Mouse (Mus musculus): ENCODE data around the gene Capn5.

Gene Capn5

GRCm38 (mm10) chr7:98186637-98187036, 8.6 kb upstream of the Capn5 start:
- POLR2A ChIA-PET, result interaction anchor here in 2 of 4 experiments (1.2 to 5.5 kb wide), 3 partner anchors 9 to 399 kb away, joined by 3 to 21 read pairs (median 7); partner anchors contain the start of gene Capn5 (in 1 of the 2)
- CTCF ChIA-PET, result interaction anchor here in 2 of 4 experiments (1.1 to 1.3 kb wide), 2 partner anchors 46 to 61 kb away, joined by 3 read pairs; no protein-coding TSS in a partner anchor

- ChIA-PET CTCF (interaction anchor here in 1 of 4 experiments (1.2 kb wide), 1 partner anchor 30 kb away, joined by 5 read pairs; no protein-coding TSS in a partner anchor), POLR2A (no interaction called here)
Measured at GRCm38 (mm10) chr7:98185326-98185725, 7.3 kb upstream of the Capn5 start.

GRCm38 (mm10) chr7:98178560-98179231, 622 bp upstream of the Capn5 start:
- ChIA-PET CTCF (interaction anchor here (0.6 to 1.2 kb wide), 7 partner anchors 11 to 322 kb away, joined by 3 to 8 read pairs (median 3); no protein-coding TSS in a partner anchor), POLR2A (interaction anchor here in 3 of 4 experiments (0.6 to 4.6 kb wide), 9 partner anchors 9 to 183 kb away, joined by 3 to 25 read pairs (median 11); partner anchors contain the start of gene Tsku (in 1 of the 3))

- POLR2A ChIA-PET, result interaction anchor here (0.6 to 4.6 kb wide), 12 partner anchors 10 to 1357 kb away, joined by 3 to 25 read pairs (median 8); no protein-coding TSS in a partner anchor
- CTCF ChIA-PET, result interaction anchor here (0.6 to 2.0 kb wide), 13 partner anchors 11 to 171 kb away, joined by 3 to 11 read pairs (median 4); no protein-coding TSS in a partner anchor
Measured at GRCm38 (mm10) chr7:98177566-98177928, 527 bp downstream of the Capn5 start.

- POLR2A ChIA-PET, result interaction anchor here in 3 of 4 experiments (0.5 to 4.6 kb wide), 14 partner anchors 9 to 1964 kb away, joined by 3 to 25 read pairs (median 6); no protein-coding TSS in a partner anchor
Measured at GRCm38 (mm10) chr7:98177071-98177485, 996 bp downstream of the Capn5 start.

GRCm38 (mm10) chr7:98176322-98177070, 1.6 kb downstream of the Capn5 start:
- ChIA-PET POLR2A (interaction anchor here in 3 of 4 experiments (0.5 to 4.6 kb wide), 13 partner anchors 9 to 1963 kb away, joined by 3 to 25 read pairs (median 6); no protein-coding TSS in a partner anchor), CTCF (interaction anchor here (0.6 to 2.0 kb wide), 9 partner anchors 10 to 26 kb away, joined by 3 to 11 read pairs (median 3); no protein-coding TSS in a partner anchor)

More at GRCm38 (mm10) chr7:98177071-98177485, 996 bp downstream of the Capn5 start:
- CTCF ChIA-PET, result interaction anchor here (0.6 to 2.0 kb wide), 16 partner anchors 10 to 171 kb away, joined by 3 to 11 read pairs (median 4); no protein-coding TSS in a partner anchor

- ChIA-PET CTCF (interaction anchor here in 1 of 4 experiments (0.5 kb wide), 1 partner anchor 69 kb away, joined by 3 read pairs; no protein-coding TSS in a partner anchor), POLR2A (interaction anchor here in 2 of 4 experiments (0.6 to 5.4 kb wide), 5 partner anchors 9 to 34 kb away, joined by 3 to 39 read pairs (median 3); no protein-coding TSS in a partner anchor)
Measured at GRCm38 (mm10) chr7:98174883-98175755, 3.0 kb downstream of the Capn5 start.

- CTCF ChIA-PET, result interaction anchor here (0.5 to 1.3 kb wide), 7 partner anchors 15 to 185 kb away, joined by 3 to 10 read pairs (median 3); no protein-coding TSS in a partner anchor
- POLR2A ChIA-PET, result interaction anchor here in 3 of 4 experiments (0.5 to 5.4 kb wide), 8 partner anchors 9 to 136 kb away, joined by 3 to 39 read pairs (median 3); no protein-coding TSS in a partner anchor
Measured at GRCm38 (mm10) chr7:98173408-98173807, 4.7 kb downstream of the Capn5 start.

- POLR2A ChIA-PET, result interaction anchor here in 2 of 4 experiments (0.5 to 5.4 kb wide), 6 partner anchors 9 to 137 kb away, joined by 3 to 39 read pairs (median 4); no protein-coding TSS in a partner anchor
- CTCF ChIA-PET, result interaction anchor here in 2 of 4 experiments (0.5 to 1.3 kb wide), 4 partner anchors 14 to 47 kb away, joined by 3 to 10 read pairs (median 4); no protein-coding TSS in a partner anchor
Measured at GRCm38 (mm10) chr7:98172661-98173060, 5.4 kb downstream of the Capn5 start.

- POLR2A ChIA-PET, result interaction anchor here (0.5 to 5.4 kb wide), 10 partner anchors 9 to 807 kb away, joined by 3 to 39 read pairs (median 5); no protein-coding TSS in a partner anchor
Measured at GRCm38 (mm10) chr7:98171141-98172073, 6.7 kb downstream of the Capn5 start.

GRCm38 (mm10) chr7:98164999-98165528, 13.0 kb downstream of the Capn5 start:
- POLR2A ChIA-PET, result interaction anchor here in 3 of 4 experiments (0.7 to 2.5 kb wide), 5 partner anchors 9 to 15 kb away, joined by 3 to 9 read pairs (median 4); no protein-coding TSS in a partner anchor

More at GRCm38 (mm10) chr7:98171141-98172073, 6.7 kb downstream of the Capn5 start:
- CTCF ChIA-PET, result interaction anchor here (0.5 to 1.5 kb wide), 9 partner anchors 10 to 977 kb away, joined by 3 to 6 read pairs (median 3); no protein-coding TSS in a partner anchor

GRCm38 (mm10) chr7:98164382-98164998, 13.6 kb downstream of the Capn5 start:
- ChIA-PET CTCF (interaction anchor here in 1 of 4 experiments (0.7 to 2.9 kb wide), 5 partner anchors 12 to 183 kb away, joined by 3 to 11 read pairs (median 4); no protein-coding TSS in a partner anchor), POLR2A (interaction anchor here in 3 of 4 experiments (0.7 to 1.5 kb wide), 7 partner anchors 8 to 314 kb away, joined by 3 to 4 read pairs (median 3); no protein-coding TSS in a partner anchor)

More at GRCm38 (mm10) chr7:98164999-98165528, 13.0 kb downstream of the Capn5 start:
- CTCF ChIA-PET, result interaction anchor here in 1 of 4 experiments (1.4 to 1.7 kb wide), 2 partner anchors 15 to 22 kb away, joined by 3 to 4 read pairs; no protein-coding TSS in a partner anchor

- ChIA-PET CTCF (interaction anchor here in 1 of 4 experiments (0.7 to 2.9 kb wide), 4 partner anchors 11 to 184 kb away, joined by 3 to 11 read pairs (median 4); no protein-coding TSS in a partner anchor), POLR2A (interaction anchor here in 3 of 4 experiments (0.6 to 1.5 kb wide), 6 partner anchors 9 to 37 kb away, joined by 3 to 4 read pairs (median 3); no protein-coding TSS in a partner anchor)
Measured at GRCm38 (mm10) chr7:98163700-98164099, 14.4 kb downstream of the Capn5 start.

- CTCF ChIA-PET, result interaction anchor here in 2 of 4 experiments (0.9 to 2.9 kb wide), 3 partner anchors 9 to 30 kb away, joined by 4 to 11 read pairs (median 4); no protein-coding TSS in a partner anchor
- POLR2A ChIA-PET, result interaction anchor here in 3 of 4 experiments (0.8 to 1.9 kb wide), 3 partner anchors 9 to 14 kb away, joined by 3 to 5 read pairs (median 3); no protein-coding TSS in a partner anchor
Measured at GRCm38 (mm10) chr7:98162239-98162638, 15.8 kb downstream of the Capn5 start.

Data from embryonic stem cell, embryonic (primary cell).